8 mouse cellular contexts compared by ENCODE assay signal in the genomic region with DNA sequence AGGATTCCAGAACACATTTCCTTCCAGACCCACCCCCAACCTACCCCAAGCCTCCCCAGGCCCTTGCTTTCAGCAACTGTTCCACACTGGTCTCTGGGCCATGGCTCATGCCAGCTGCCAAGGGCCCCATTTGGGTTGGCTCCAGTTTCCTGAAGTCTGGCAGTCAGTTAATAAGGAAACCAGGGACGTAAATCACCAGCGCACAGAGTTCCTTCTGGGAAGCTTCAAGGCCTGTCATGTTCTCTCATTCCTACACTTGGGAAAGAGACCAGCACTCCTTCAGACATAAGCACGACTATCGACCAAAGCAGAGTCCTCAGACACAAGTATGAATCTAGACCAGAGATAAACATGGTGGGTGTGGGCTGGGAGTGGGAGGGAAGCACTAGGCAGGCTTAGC.
DNase-seq lines count a peak whose midpoint lies in the region; ATAC-seq and TF ChIP-seq lines count a peak whose summit lies in the region.

No protein-coding gene starts in this region.

- H3K4me2 ChIP-seq in heart, embryonic 14.5 days (ENCODE audit: low read length): no peak overlapping the region
- H3K4me2 ChIP-seq in kidney, postnatal 0 days (ENCODE audit: low read length): no peak overlapping the region
- H3K4me2 ChIP-seq in forebrain, embryonic 13.5 days: no peak overlapping the region
- H3K4me2 ChIP-seq in forebrain, embryonic 14.5 days (ENCODE audit: low read length): no peak overlapping the region

- H3K4me1 ChIP-seq in heart, adult 2 months (ENCODE audit: control insufficient read depth, insufficient read depth, low read length): peaks cover 4% of the 10 kb centered on the region; the same call in 1 of the 2 replicates
- peaks cover 34 to 50% of the 10 kb centered on the region in 2 experiments for H3K4me1 ChIP-seq in heart, embryonic 14.5 days (ENCODE audit: control insufficient read depth in 2 of 2, insufficient read depth in 2 of 2, low read length in 2 of 2)
- peaks cover 5% of the 10 kb centered on the region; the same call in 1 of the 2 replicates for H3K4me1 ChIP-seq in kidney, postnatal 0 days (replicated peaks; ENCODE audit: insufficient read depth, low read length)
- H3K4me1 ChIP-seq in forebrain, embryonic 13.5 days: no peaks in the 10 kb centered on the region
- no peaks in the 10 kb centered on the region; the same call in 1 of the 2 replicates for H3K4me1 ChIP-seq in forebrain, embryonic 14.5 days (ENCODE audit: control insufficient read depth, insufficient read depth, low read length)

- peaks cover 8% of the 10 kb centered on the region; the same call in 1 of the 2 replicates for H3K36me3 ChIP-seq in heart, adult 2 months (ENCODE audit: control insufficient read depth, insufficient read depth, low read length)
- H3K36me3 ChIP-seq in heart, embryonic 14.5 days (ENCODE audit: control insufficient read depth, insufficient read depth, low read length): no peaks in the 10 kb centered on the region
- H3K36me3 ChIP-seq in kidney, postnatal 0 days (ENCODE audit: insufficient read depth, low read length): no peaks in the 10 kb centered on the region
- no peaks in the 10 kb centered on the region for H3K36me3 ChIP-seq in forebrain, embryonic 13.5 days (ENCODE audit: poor library complexity, severe bottlenecking)
- no peaks in the 10 kb centered on the region for H3K36me3 ChIP-seq in forebrain, embryonic 14.5 days (ENCODE audit: control insufficient read depth, insufficient read depth, low read length)

- 31% methylated on average over 4 of the region's 4 CpGs for WGBS in heart, adult 2 months
- 17% methylated on average over 4 of the region's 4 CpGs for WGBS in heart, embryonic 14.5 days
- 22% methylated on average over 4 of the region's 4 CpGs for WGBS in kidney, postnatal 0 days
- 93% methylated on average over 4 of the region's 4 CpGs for WGBS in forebrain, embryonic 13.5 days
- WGBS in forebrain, embryonic 14.5 days: 82% methylated on average over 4 of the region's 4 CpGs

- no peak for TF ChIP-seq EP300 in heart, adult 2 months (IDR thresholded peaks at IDR 0.05; ENCODE audit: insufficient read depth, low read depth, low read length)

- intact Hi-C loops in heart, adult 2 months (cut with DNase I): no loop called here
- intact Hi-C loops in heart, postnatal 36 days (cut with DNase I): no loop called here

- H3K9ac ChIP-seq in heart, adult 2 months (ENCODE audit: low read depth, low read length): no peak overlapping the region
- peak overlapping the region; percentile 3; the same call in 1 of the 2 replicates for H3K9ac ChIP-seq in heart, embryonic 14.5 days (ENCODE audit: low read length)
- no peak overlapping the region for H3K9ac ChIP-seq in kidney, postnatal 0 days (ENCODE audit: low read depth, low read length)
- H3K9ac ChIP-seq in forebrain, embryonic 13.5 days: no peak overlapping the region
- no peak overlapping the region for H3K9ac ChIP-seq in forebrain, embryonic 14.5 days (ENCODE audit: low read length)

- no peaks in the 10 kb centered on the region for H3K79me2 ChIP-seq in heart, adult 2 months (replicated peaks; ENCODE audit: control insufficient read depth, insufficient read depth, low read length)

- TF ChIP-seq POLR2A in heart, adult 2 months (IDR thresholded peaks at IDR 0.05; ENCODE audit: insufficient read depth, low read depth, low read length): no peak

- no peaks in the 10 kb centered on the region for H3K9me3 ChIP-seq in heart, embryonic 14.5 days (ENCODE audit: control insufficient read depth, low read length)
- no peaks in the 10 kb centered on the region for H3K9me3 ChIP-seq in kidney, postnatal 0 days (replicated peaks; ENCODE audit: low read length)
- H3K9me3 ChIP-seq in forebrain, embryonic 13.5 days (replicated peaks): no peaks in the 10 kb centered on the region
- H3K9me3 ChIP-seq in forebrain, embryonic 14.5 days (replicated peaks; ENCODE audit: control insufficient read depth, low read length): no peaks in the 10 kb centered on the region

- peak; percentile 30 for DNase-seq in heart, adult 2 months
- DNase-seq in heart, postnatal 36 days: no peak
- DNase-seq in kidney, postnatal 0 days (ENCODE audit: low spot score): peak; percentile 65
- DNase-seq in lung, postnatal 4 days: peak; percentile 61 to 79
- DNase-seq in forebrain, embryonic 14.5 days (ENCODE audit: low spot score): no peak
- no peak for DNase-seq in layer of hippocampus, adult 9-10 months (ENCODE audit: low spot score)

- no peak overlapping the region for H3K4me3 ChIP-seq in heart, adult 2 months
- H3K4me3 ChIP-seq in heart, embryonic 14.5 days (ENCODE audit: control insufficient read depth in 1 of 2, insufficient read depth in 1 of 2, low read depth in 1 of 2, low read length in 2 of 2): no peak overlapping the region
- H3K4me3 ChIP-seq in kidney, postnatal 0 days (replicated peaks; ENCODE audit: low read depth, low read length): no peak overlapping the region
- no peak overlapping the region for H3K4me3 ChIP-seq in forebrain, embryonic 13.5 days
- no peak overlapping the region for H3K4me3 ChIP-seq in forebrain, embryonic 14.5 days (ENCODE audit: low read depth, low read length)

- peak; percentile 42 for ATAC-seq in heart, embryonic 14.5 days (ENCODE audit: insufficient number of reproducible peaks, insufficient read depth, low FRiP score, low read depth)
- no peak for ATAC-seq in kidney, postnatal 0 days (replicated peaks; ENCODE audit: low FRiP score, low read depth)
- no peak for ATAC-seq in forebrain, embryonic 13.5 days
- no peak for ATAC-seq in forebrain, embryonic 14.5 days

- no peak overlapping the region for H3K27ac ChIP-seq in heart, adult 2 months
- H3K27ac ChIP-seq in heart, embryonic 14.5 days (replicated peaks in 1 of 2; ENCODE audit: control insufficient read depth in 1 of 2, insufficient read depth in 1 of 2, low read depth in 2 of 2, low read length in 2 of 2): peak overlapping the region; percentile 60 to 71; a peak in 3 of 4 replicates
- H3K27ac ChIP-seq in kidney, postnatal 0 days: no peak overlapping the region
- H3K27ac ChIP-seq in forebrain, embryonic 13.5 days: no peak overlapping the region
- no peak overlapping the region for H3K27ac ChIP-seq in forebrain, embryonic 14.5 days (ENCODE audit: low read depth, low read length)

- H3K27me3 ChIP-seq in heart, adult 2 months (ENCODE audit: control insufficient read depth, insufficient read depth, low read length): no peaks in the 10 kb centered on the region
- H3K27me3 ChIP-seq in heart, embryonic 14.5 days (ENCODE audit: control insufficient read depth, insufficient read depth, low read length): no peaks in the 10 kb centered on the region
- no peaks in the 10 kb centered on the region for H3K27me3 ChIP-seq in kidney, postnatal 0 days (ENCODE audit: insufficient read depth, low read length)
- no peaks in the 10 kb centered on the region for H3K27me3 ChIP-seq in forebrain, embryonic 13.5 days
- H3K27me3 ChIP-seq in forebrain, embryonic 14.5 days (replicated peaks; ENCODE audit: control insufficient read depth, insufficient read depth, low read length): no peaks in the 10 kb centered on the region

- no peak for TF ChIP-seq CTCF in heart, adult 2 months (IDR thresholded peaks at IDR 0.05)
- TF ChIP-seq CTCF in kidney, postnatal 0 days (IDR thresholded peaks at IDR 0.05; ENCODE audit: low read depth): no peak

Comparison
In these comparisons a context has a peak if more than half of its experiments do, and no peak if none do; other contexts are left out.
1. DNase-seq: peak in heart, adult 2 months (2 of 2), kidney, postnatal 0 days (single experiment) and lung, postnatal 4 days (2 of 2); none in heart, postnatal 36 days (0 of 2), forebrain, embryonic 14.5 days (single experiment) and layer of hippocampus, adult 9-10 months (single experiment).
2. H3K27ac ChIP-seq: peak in heart, embryonic 14.5 days (2 of 2); none in heart, adult 2 months (single experiment), kidney, postnatal 0 days (single experiment), forebrain, embryonic 13.5 days (single experiment) and forebrain, embryonic 14.5 days (single experiment).